Mouse (Mus musculus) frontal cortex, adult 2 months (tissue): ENCODE data around the gene Tut1. TPM values are rescaled to one million over a fixed set of nuclear protein-coding genes. Genes with fewer than 3 reads are reported as not detected.
"Not testable (repeated sequence)": the region's sequence is repeated elsewhere in the genome, so short reads cannot be mapped to it uniquely, and the experiment has no call there.

ENCODE experiments used
- DNase-seq, 2 experiments: peaks; one replicate each; pipeline ENCODE4 v3.0.0; 2022; ENCODE audit warnings: low spot score in 1 of 2; ENCODE audit errors: extremely low spot score in 1 of 2
- polyA plus RNA-seq: library from polyadenylated mRNA; depleted of rRNA; stranded (reverse); fragments of >200 nt; gene quantifications from 2 replicates; pipeline ENCODE4 v1.2.3, GENCODE M21; 2012

Tut1 gene
- polyA plus RNA-seq, 1 experiment, result 19.6 TPM

DNA sequence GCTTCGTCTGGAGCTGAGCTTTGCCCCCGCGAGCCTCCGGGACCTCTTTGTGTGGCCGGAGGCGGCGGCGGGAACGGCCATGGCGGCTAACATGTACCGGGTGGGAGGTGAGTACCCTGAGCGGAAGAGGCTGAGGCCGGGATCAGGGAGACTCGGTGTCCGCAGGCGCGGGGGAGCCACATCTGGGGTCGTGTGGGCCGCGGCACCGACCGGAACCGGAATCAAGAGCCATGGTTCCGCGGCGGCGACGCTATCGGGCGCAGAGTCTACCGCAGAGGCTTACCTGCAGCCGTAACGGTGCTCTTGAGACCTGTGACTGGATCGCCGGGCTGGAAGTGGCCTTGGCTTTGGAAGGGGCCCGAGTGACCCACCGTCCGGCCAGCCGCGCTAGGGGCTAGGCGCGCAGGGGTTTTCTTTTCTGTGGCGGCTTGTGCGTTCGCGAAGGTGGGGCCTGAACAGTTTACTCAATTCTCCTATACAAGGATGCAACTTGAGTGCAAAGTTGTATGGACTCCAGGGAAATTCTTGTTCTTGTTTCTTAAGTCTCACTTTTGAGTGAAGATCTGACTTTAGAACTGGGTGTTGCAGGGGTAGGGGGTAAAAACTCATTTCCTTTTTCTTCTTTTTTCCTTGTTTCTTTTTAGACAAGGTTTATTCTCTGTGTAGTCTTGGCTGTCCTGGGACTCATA lies 11.2 kb upstream of the Tut1 start:
- DNase-seq, result no peak

GRCm38 (mm10) chr19:8943047-8943446 lies 10.6 kb upstream of the Tut1 start:
- DNase-seq, result no peak

DNA sequence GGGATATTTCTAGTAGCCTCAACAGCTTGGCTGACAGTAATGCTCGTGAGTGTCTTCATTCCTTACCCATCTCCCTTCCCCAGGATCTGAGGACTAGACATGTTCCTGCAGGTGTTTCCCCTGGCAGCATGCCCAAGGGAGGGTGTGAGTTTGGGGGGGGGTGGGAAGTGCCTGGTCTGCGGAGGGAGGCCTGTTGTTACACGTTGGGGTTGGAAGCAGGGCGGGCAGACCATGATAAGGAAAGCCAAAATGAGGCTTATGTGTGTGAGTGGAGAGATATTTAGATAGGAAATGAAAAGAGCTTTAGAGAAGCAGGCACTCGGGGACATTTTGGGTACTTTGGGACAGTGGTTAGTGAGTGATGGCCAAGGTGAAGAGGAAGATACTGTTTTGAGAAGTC lies 9.6 kb upstream of the Tut1 start:
- no peak for DNase-seq

- no peak for DNase-seq
Observed at GRCm38 (mm10) chr19:8944750-8945149, 8.9 kb upstream of the Tut1 start.

GRCm38 (mm10) chr19:8945251-8945650 lies 8.4 kb upstream of the Tut1 start:
- DNase-seq, result no peak

DNA sequence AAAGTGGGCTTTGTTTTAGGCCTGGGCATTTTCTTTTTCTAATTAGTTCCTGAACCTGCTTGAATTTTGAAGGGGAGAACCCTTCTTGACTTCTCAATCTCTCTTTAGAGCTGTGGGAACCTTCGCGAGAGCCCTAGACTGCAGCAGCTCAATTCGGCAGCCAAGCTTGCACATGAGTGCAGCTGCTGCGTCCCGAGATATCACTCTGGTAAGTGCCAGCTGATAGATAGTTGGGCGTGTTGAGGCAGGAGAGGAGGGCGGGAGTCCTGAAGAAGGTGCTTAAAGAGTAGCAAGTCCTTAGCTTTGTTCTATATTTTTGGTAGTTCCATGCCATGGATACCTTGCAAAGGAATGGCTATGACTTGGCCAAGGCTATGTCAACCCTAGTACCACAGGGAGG lies 6.7 kb upstream of the Tut1 start:
- no peak for DNase-seq

GRCm38 (mm10) chr19:8950190-8950589 lies 3.5 kb upstream of the Tut1 start:
- no peak for DNase-seq

GRCm38 (mm10) chr19:8952241-8952640 lies 1.4 kb upstream of the Tut1 start:
- no peak for DNase-seq

GRCm38 (mm10) chr19:8954171-8954570 lies 524 bp downstream of the Tut1 start:
- no peak for DNase-seq

DNA sequence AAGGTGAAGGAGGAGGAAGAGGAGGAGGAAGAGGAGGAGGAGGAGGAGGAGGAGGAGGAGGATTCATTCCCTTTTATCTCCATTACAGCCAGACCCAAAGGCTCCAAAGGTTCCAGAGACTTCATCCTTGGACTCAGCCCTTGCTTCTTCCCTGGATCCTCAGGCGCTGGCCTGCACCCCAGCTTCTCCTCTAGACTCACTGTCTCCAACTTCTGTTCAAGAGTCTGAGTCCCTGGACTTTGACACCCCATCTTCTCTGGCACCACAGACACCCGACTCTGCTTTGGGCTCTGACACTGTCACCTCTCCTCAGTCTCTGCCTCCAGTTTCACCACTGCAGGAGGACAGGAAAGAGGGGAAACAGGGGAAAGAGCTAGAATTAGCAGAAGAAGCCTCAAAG lies 8.6 kb downstream of the Tut1 start:
- DNase-seq, result no peak

DNA sequence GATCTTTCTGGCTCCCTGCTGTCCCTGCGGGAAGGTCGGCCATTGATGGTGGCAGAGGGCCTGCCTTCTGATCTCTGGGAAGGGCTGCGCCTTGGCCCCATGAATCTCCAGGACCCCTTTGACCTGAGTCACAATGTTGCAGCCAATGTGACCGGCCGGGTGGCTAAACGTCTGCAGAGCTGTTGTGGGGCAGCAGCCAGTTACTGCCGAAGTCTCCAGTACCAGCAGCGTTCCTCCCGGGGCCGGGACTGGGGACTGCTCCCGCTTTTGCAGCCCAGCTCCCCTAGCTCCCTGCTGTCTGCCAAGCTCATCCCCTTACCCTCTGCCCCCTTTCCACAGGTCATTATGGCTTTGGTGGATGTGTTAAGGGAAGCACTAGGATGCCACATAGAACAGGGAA lies 11.4 kb downstream of the Tut1 start:
- DNase-seq, result no peak

DNA sequence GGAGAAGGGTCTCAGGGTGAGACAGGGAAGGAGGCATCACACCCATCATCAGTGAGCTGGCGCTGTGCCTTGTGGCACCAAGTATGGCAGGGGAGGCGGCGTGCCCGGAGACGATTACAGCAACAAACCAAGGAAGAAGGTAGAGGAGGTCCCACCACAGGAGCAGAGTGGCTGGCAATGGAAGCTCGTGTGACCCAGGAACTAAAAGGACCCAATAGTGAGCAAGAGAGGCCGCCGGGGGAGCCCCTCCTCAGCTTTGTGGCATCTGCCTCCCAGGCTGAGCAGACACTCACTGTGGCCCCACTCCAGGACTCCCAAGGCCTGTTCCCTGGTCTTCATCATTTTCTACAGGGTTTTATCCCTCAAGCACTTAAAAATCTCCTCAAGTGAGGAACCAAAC lies 12.1 kb downstream of the Tut1 start:
- no peak for DNase-seq

GRCm38 (mm10) chr19:8966198-8966589 lies 12.5 kb downstream of the Tut1 start:
- DNase-seq, result no peak

- DNase-seq, result peak; percentile 99 to 100
Observed at GRCm38 (mm10) chr19:8966590-8967372, 13.1 kb downstream of the Tut1 start, which contains the start of gene Eef1g. Gene Eef1g (plus strand): TSS chr19:8967041.

- DNase-seq, result no peak
Observed at GRCm38 (mm10) chr19:8967373-8967743, 13.7 kb downstream of the Tut1 start.

DNA sequence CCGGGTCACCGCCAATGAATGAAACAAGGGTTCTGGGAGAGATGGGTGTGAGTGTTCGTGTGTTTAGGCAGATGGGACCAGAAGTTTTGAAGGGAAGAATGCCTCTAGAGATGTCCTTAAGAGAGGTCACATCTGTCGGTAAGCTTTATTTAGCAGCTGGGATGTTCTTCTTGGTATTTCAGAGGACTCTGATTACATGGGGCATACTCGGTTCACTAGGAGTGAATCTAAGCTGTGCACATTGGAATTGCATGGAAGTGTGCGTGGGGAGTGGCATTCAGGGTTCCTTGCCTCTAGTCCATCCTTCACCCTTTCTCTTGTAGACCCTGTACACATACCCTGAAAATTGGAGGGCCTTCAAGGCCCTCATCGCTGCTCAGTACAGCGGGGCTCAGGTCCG lies 14.2 kb downstream of the Tut1 start:
- DNase-seq, result no peak

GRCm38 (mm10) chr19:8972491-8972890 lies 18.8 kb downstream of the Tut1 start:
- not testable (repeated sequence) for DNase-seq

- DNase-seq, result no peak
Observed at GRCm38 (mm10) chr19:8974638-8975037, 21.0 kb downstream of the Tut1 start.

DNA sequence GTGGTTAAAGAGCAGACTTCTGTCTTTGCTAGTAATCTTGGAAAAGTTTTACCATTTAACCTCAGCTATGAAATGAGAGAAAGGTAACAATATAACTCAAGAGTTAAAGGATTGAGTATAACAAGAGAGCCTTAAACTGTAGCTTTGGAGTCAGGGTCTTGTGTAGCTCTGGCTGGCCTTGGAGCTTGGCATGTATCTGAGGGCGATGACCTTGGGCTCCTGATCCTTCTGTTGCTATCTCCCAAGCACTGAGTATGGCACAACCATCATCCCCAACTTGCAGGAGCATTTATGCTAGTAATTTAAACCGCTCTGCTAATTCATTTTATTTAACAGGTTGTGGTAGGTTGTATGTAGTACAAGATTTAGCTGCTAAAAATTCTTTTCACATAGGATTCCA lies 21.8 kb downstream of the Tut1 start:
- DNase-seq, result no peak

DNA sequence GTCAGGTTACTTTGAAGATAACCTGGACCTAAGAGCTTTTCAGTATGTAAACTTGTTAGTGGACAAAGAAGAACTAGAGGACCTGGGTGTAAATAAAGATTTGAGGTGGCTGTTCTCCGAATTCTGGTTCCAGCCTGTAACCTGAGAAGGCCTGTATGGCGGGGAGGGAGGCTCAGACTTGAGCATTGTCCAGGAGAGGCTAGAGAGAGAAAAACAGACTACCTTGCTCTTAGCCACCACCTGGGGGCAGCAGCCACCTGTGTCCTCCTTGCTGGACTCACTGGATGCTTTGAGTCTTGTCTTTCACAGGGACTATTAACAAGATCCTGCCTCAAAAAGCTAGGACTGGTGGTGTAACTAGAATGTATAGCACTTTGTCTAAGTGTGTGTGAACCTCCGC lies 22.9 kb downstream of the Tut1 start:
- DNase-seq, result no peak

DNA sequence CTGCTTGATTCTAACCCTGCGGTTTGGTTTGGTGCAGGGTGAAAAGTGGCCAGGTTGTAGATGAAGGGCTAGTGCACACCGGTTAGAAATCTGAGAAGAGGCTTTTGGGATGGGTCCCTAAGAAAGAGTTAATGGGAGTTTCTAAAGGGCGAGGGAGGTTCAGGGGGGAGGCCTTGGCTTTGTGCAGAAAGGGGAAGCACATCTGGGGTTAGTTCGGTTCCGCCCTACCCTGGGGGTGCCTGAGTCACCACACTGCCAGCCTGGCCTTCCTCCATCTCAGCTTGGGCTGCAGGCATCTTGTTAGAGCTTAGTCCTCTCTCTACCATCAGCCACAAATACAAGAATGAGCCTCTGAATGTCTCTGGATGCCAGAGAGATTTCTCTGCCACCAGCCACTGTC lies 27.1 kb downstream of the Tut1 start:
- DNase-seq, result no peak

DNA sequence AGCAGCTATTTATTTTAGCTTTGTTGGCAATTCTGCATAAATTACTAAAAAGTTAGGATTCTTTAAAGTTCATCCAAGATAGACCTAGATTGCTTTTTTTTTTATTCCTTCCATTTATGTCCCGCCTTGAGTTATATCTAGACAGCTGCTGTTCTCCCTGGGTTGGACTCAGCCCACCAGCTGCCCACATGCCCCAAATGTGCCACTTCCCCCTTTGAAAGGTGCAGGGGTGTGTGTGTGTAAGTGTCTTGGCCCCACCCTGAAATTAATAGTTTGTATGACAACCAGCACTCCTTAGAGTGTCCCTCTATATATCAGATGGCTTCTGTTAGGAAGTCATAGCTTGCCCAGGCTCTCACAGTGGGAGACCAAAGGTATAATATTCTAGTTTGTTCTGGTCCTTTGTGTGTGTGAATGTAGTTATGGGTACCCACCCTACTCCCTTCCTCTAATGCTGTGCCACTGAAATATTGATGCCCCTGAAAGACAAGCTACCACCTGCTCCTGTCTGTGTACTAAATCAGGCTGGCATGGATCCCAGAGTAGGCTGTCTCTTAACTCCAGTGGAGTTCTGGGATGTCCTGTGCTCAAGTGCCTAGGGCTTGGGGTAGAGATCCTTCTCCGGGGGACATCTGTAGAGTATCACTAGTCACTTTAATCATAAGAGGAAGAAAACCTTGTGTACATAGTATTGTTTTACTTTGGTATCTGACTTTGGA lies 28.0 kb downstream of the Tut1 start:
- DNase-seq, result no peak
